Mouse (Mus musculus) layer of hippocampus, postnatal 14 days (tissue): ENCODE measurements around the gene Olfr1112. TPM values are rescaled to one million over a fixed set of nuclear protein-coding genes. Genes with fewer than 3 reads are reported as not detected.
"Not testable (repeated sequence)": the region's sequence is repeated elsewhere in the genome, so short reads cannot be mapped to it uniquely, and the experiment has no call there.

Source experiments
- DNase-seq, 2 experiments: peaks; one replicate each; pipeline ENCODE4 v3.0.0; 2021 to 2022; ENCODE audit warnings: low spot score in 2 of 2, mixed read lengths in 1 of 2
- long read RNA-seq, 2 experiments: library from polyadenylated mRNA; stranded (forward); transcript quantifications; one replicate each; pipeline ENCODE4 v2.0.0; 2021
- total RNA-seq, 2 experiments: library from RNA; stranded (reverse); gene quantifications; 2 replicates each; pipeline ENCODE4 v1.2.3; 2021

Olfr1112 gene
- total RNA-seq: not detected
- long read RNA-seq, experiment 1: 0 reads
- long read RNA-seq, experiment 2: 0 reads

DNA sequence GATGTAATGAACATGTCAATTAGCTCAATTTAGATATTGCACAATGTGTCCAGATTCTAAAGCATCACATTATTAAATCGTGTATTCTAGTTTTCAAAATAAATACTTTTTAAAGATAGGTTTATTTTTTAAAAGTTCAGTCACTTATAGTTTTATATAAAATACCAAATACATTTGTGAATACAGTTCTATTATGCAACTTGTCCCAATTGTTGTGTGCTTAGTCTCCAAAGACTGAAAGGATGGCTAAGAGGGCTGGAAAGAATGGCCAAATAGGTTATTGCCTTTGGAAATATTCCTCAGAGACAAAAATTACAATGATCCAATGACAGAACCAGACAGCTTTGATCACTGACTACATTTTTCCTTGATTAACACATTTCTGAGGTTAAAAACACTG is at the start of gene Olfr1112:
Olfr1112 (plus strand) TSS at position 301 of the 400 bp plus-strand sequence.
- DNase-seq: no peak

DNA sequence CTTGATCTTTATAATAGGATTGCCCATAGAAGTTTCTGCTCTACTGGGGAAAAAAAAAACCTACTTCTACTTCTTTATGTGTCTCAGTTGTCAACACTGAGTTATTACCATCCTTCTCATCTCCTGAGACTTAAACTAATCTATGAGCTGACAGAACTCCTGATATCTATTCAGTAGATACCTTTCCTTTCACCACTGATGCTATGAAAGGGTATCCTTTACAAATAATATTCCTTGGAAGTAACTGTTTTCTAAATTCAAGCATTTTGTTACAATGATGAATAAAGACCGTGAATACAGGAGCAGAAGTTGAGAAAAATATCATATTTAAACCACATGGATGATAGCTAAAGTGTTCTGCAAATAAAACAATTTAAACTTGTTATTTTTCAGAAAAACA is 47.4 kb upstream of the Olfr1112 start, which contains the start of gene Olfr1110:
Olfr1110 (minus strand) TSS at position 101 of the 400 bp plus-strand sequence.
- DNase-seq: no peak

DNA sequence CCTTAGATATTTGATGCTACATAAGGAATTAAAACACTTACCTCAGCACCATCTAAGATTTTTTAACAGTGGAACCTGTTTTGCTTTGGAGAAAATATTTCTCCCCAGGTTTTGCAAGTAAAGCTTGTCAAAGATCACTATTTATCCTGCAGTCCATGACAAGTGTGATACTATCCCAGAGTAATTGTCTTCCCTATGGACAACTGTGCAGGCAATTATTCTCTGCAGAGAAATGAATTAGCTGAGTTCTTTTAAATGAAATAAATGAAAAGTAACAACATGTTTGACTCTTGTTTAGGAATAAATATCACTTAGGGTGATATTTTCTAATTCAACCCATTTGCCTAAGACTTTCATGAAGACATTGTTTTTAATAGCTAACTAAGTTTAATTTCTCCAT is 35.1 kb upstream of the Olfr1112 start, which contains the start of gene Olfr1111:
Olfr1111 (minus strand) TSS at position 101 of the 400 bp plus-strand sequence.
- DNase-seq: no peak

DNA sequence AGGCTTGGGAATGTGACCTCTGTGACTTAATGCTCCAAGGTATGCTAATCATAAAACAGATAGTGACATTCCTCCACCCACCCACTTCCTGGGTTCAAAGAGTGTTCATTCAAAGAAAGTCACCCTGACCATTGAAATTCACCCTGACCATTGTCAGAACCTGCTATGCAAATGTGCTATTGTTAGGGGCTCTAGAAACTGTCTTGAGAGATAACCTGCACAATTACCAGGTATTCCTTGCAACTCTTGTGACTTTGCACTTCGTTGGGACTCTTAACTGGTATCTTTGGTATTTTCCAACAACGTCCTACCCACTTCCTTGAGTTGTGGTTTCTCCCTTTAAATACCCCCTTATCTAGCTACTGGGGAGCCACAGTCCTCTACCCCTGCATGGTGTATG is 19.9 kb upstream of the Olfr1112 start:
- DNase-seq: not testable (repeated sequence)

DNA sequence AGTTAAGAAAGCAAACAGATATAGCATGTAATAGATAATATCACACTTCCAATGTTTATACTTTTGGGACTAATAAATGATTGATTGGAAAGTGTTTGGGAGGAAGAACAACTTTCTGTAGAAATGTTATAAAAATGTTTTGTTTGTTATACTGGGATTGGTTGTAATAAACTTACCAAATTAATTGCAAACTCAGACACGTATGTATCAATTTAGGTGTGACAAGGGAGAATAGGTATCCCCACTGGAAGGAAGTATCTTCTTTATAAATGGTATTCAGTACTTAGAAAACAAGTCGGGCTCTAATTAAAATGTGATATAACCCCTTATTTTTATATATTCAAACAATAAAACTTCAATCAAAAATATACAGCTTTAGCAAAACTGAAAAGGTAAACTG is 21.1 kb downstream of the Olfr1112 start, which contains the start of gene Olfr1113:
Olfr1113 (plus strand) TSS at position 301 of the 400 bp plus-strand sequence.
- DNase-seq: no peak

Other genes starting within 250 kb of the Olfr1112 start
- gene Olfr1099, start 227.1 kb upstream of the Olfr1112 start, total RNA-seq: not detected
- not detected for gene Olfr1100, start 207.8 kb upstream of the Olfr1112 start, total RNA-seq
- gene Olfr1101, start 196.6 kb upstream of the Olfr1112 start, total RNA-seq: not detected
- gene Olfr1102, start 189.4 kb upstream of the Olfr1112 start, total RNA-seq: not detected
- not detected for gene Olfr1104, start 160.7 kb upstream of the Olfr1112 start, total RNA-seq
- gene Olfr1105, start 151.3 kb upstream of the Olfr1112 start, total RNA-seq: not detected
- gene Olfr1106, start 135.5 kb upstream of the Olfr1112 start, total RNA-seq: not detected
- gene Olfr1107, start 112.0 kb upstream of the Olfr1112 start, total RNA-seq: not detected
- gene Olfr1109, start 91.8 kb upstream of the Olfr1112 start, total RNA-seq: not detected
- not detected for gene Olfr259, start 73.2 kb upstream of the Olfr1112 start, total RNA-seq
- not detected for gene Olfr1110, start 47.5 kb upstream of the Olfr1112 start, total RNA-seq
- gene Olfr1111, start 35.2 kb upstream of the Olfr1112 start, total RNA-seq: not detected
- not detected for gene Olfr1113, start 21.2 kb downstream of the Olfr1112 start, total RNA-seq
- gene Olfr1115, start 60.2 kb downstream of the Olfr1112 start, total RNA-seq: not detected
- not detected for gene Olfr1116, start 79.7 kb downstream of the Olfr1112 start, total RNA-seq
- not detected for gene Olfr1118, start 119.8 kb downstream of the Olfr1112 start, total RNA-seq
- gene Olfr1120, start 167.0 kb downstream of the Olfr1112 start, total RNA-seq: not detected
- gene Olfr1121, start 182.1 kb downstream of the Olfr1112 start, total RNA-seq: not detected
- gene Olfr1122, start 198.1 kb downstream of the Olfr1112 start, total RNA-seq: not detected
- gene Olfr1123, start 228.8 kb downstream of the Olfr1112 start, total RNA-seq: not detected
- gene Olfr1124, start 242.5 kb downstream of the Olfr1112 start, total RNA-seq: not detected